Mouse (Mus musculus): Measurements from ENCODE around the gene Avpi1. TPM values are rescaled to one million over a fixed set of nuclear protein-coding genes. Genes with fewer than 3 reads are reported as not detected.

Gene Avpi1
- polyA plus RNA-seq, 1 experiment: 16.9 TPM

GRCm38 (mm10) chr19:42120451-42120850, 8.4 kb downstream of the Avpi1 start:
- TF ChIP-seq POLR2A (IDR thresholded peaks at IDR 0.05; ENCODE audit: borderline replicate concordance, low read depth, low read length): no peak
- no peak for TF ChIP-seq CTCF (IDR thresholded peaks at IDR 0.05; ENCODE audit: low read depth, low read length)

GRCm38 (mm10) chr19:42118596-42118995, 10.3 kb downstream of the Avpi1 start:
- Histone ChIP-seq H3K4me1 (ENCODE audit: control insufficient read depth, insufficient read depth, low read length) (no peaks in the 10 kb centered on the region), H3K4me3 (ENCODE audit: insufficient read depth, low read length) (no peak overlapping the region), H3K27ac (ENCODE audit: insufficient read depth, low read depth, low read length) (no peak overlapping the region)
- TF ChIP-seq POLR2A (IDR thresholded peaks at IDR 0.05; ENCODE audit: borderline replicate concordance, low read depth, low read length): no peak
- no peak for TF ChIP-seq CTCF (IDR thresholded peaks at IDR 0.05; ENCODE audit: low read depth, low read length)

More at GRCm38 (mm10) chr19:42120451-42120850, 8.4 kb downstream of the Avpi1 start:
- Histone ChIP-seq H3K4me3 (ENCODE audit: insufficient read depth, low read length) (no peak overlapping the region), H3K4me1 (ENCODE audit: control insufficient read depth, insufficient read depth, low read length) (no peaks in the 10 kb centered on the region), H3K27ac (ENCODE audit: insufficient read depth, low read depth, low read length) (no peak overlapping the region)

DNA sequence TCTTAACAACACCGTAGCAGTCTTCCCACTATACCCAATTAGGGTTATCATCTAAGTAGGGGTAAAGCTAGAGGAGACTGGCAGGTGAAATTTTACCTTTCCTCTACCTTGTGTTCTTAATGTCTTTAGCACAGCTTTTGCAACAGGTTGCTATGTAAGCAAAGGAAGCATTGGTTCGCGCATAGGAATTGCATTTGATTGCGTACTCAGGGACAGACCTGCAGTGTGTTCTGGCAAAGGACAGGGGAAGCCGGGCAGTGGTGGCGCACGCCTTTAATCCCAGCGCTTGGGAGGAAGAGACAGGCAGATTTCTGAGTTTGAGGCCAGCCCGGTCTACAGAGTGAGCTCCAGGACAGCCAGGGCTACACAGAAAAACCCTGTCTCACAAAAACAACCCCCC, 10.7 kb downstream of the Avpi1 start:
- TF ChIP-seq CTCF (IDR thresholded peaks at IDR 0.05; ENCODE audit: low read depth, low read length) (no peak), POLR2A (IDR thresholded peaks at IDR 0.05; ENCODE audit: borderline replicate concordance, low read depth, low read length) (no peak)
- Histone ChIP-seq H3K4me3 (ENCODE audit: insufficient read depth, low read length) (no peak overlapping the region), H3K27ac (ENCODE audit: insufficient read depth, low read depth, low read length) (no peak overlapping the region), H3K4me1 (ENCODE audit: control insufficient read depth, insufficient read depth, low read length) (no peaks in the 10 kb centered on the region)

DNA sequence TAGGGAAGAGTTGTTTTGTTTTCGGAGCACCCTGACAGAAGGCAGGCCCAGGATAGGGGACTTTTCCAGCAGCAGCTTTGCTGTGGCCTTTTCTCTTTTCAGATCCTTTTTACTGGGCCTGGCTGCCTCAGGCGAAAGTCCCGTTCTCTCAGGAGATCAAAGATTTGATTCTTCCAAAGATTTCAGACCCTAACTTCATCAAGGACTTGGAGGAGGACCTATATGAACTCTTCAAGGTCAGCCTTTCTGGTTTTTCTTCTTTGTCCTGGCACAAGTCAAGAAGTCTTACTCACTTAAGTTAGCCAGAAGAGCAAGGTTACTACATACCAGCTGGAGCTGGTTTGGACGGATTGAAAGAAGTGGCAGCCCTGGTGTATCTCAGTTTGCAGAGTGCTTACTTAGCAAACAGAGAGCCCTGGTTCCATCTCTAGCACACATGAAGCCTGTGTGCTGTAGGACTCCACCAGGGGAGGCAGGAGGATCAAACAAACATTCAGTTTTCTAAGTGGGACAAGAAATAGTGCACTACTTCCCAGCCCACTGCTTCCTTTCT, 13.0 kb downstream of the Avpi1 start:
- H3K4me3 ChIP-seq (ENCODE audit: insufficient read depth, low read length): no peak overlapping the region
- no peaks in the 10 kb centered on the region for H3K4me1 ChIP-seq (ENCODE audit: control insufficient read depth, insufficient read depth, low read length)
- H3K27ac ChIP-seq (ENCODE audit: insufficient read depth, low read depth, low read length): no peak overlapping the region
- TF ChIP-seq POLR2A (IDR thresholded peaks at IDR 0.05; ENCODE audit: borderline replicate concordance, low read depth, low read length): no peak
- TF ChIP-seq CTCF (IDR thresholded peaks at IDR 0.05; ENCODE audit: low read depth, low read length): no peak

DNA sequence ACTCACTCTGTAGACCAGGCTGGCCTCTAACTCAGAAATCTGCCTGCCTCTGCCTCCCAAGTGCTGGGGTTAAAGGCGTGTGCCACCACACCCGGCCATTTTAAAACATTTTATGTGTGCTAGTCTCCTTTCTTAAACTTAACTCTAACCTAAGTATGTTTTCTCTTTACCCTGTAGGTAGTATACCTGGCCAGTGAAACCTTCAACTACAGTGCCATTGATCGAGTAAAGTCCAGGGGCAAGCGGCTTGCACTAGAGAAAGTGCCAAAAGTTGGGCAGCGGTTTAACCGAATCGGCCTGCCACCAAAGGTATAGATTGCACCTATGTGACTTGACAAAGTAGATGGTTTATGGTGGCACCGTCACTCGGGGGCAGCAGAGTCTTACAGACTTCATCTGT, 24.2 kb downstream of the Avpi1 start:
- Histone ChIP-seq H3K4me1 (ENCODE audit: control insufficient read depth, insufficient read depth, low read length) (peaks cover 12% of the 10 kb centered on the region), H3K27ac (ENCODE audit: insufficient read depth, low read depth, low read length) (no peak overlapping the region), H3K4me3 (ENCODE audit: insufficient read depth, low read length) (no peak overlapping the region)
- TF ChIP-seq POLR2A (IDR thresholded peaks at IDR 0.05; ENCODE audit: borderline replicate concordance, low read depth, low read length): no peak
- no peak for TF ChIP-seq CTCF (IDR thresholded peaks at IDR 0.05; ENCODE audit: low read depth, low read length)

DNA sequence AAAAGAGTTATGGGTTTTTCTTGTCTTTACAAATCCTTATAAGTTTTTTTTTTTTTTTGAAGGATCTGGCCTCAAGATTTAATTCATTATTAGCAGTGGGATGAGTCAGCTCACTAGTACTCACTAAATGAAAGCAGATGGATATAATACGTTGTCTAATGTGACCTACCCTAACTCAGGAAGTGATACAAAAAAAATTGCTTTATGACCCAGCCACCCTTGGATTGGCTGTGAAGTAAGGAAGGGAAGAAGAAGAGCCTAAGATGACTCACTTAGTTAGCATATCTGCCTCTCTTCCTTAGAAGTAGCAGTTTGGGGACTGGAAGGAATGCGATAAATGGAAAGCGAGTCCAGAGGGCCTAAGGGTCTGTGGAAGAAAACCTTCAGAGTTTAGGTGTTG, 29.5 kb downstream of the Avpi1 start:
- Histone ChIP-seq H3K27ac (ENCODE audit: insufficient read depth, low read depth, low read length) (peak overlapping the region; percentile 55), H3K4me3 (ENCODE audit: insufficient read depth, low read length) (no peak overlapping the region), H3K4me1 (ENCODE audit: control insufficient read depth, insufficient read depth, low read length) (peaks cover 30% of the 10 kb centered on the region)
- TF ChIP-seq POLR2A (IDR thresholded peaks at IDR 0.05; ENCODE audit: borderline replicate concordance, low read depth, low read length): no peak
- no peak for TF ChIP-seq CTCF (IDR thresholded peaks at IDR 0.05; ENCODE audit: low read depth, low read length)

DNA sequence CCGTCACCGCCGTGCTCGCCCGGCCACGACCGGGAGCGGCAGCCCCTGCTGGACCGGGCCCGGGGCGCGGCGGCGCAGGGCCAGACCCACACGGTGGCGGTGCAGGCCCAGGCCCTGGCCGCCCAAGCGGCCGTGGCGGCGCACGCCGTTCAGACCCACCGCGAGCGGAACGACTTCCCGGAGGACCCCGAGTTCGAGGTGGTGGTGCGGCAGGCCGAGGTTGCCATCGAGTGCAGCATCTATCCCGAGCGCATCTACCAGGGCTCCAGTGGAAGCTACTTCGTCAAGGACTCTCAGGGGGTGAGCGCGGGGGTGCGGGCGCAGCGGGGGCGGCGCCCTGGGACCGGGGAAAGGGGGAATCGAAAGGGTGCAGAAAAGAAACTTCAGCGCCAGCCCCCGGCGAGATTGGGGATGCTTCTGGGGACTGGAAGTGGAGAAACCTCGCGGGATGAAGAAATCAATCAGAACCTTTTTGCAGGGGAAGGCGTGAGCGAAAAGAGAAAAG, 38.2 kb downstream of the Avpi1 start:
- Histone ChIP-seq H3K4me3 (ENCODE audit: insufficient read depth, low read length) (peak overlapping the region; percentile 87), H3K27ac (ENCODE audit: insufficient read depth, low read depth, low read length) (peak overlapping the region; percentile 90), H3K4me1 (ENCODE audit: control insufficient read depth, insufficient read depth, low read length) (peaks cover 27% of the 10 kb centered on the region)

GRCm38 (mm10) chr19:42089748-42090595, 38.9 kb downstream of the Avpi1 start, which contains the start of gene Pi4k2a:
Gene Pi4k2a (plus strand): TSS chr19:42090470.
- H3K4me3 ChIP-seq (ENCODE audit: insufficient read depth, low read length): peak within 1 kb of the TSS; percentile 87
- H3K27ac ChIP-seq (ENCODE audit: insufficient read depth, low read depth, low read length): peak within 1 kb of the TSS; percentile 92
- TF ChIP-seq CTCF (IDR thresholded peaks at IDR 0.05; ENCODE audit: low read depth, low read length): no peak
- TF ChIP-seq POLR2A (IDR thresholded peaks at IDR 0.05; ENCODE audit: borderline replicate concordance, low read depth, low read length): no peak
- H3K4me1 ChIP-seq (ENCODE audit: control insufficient read depth, insufficient read depth, low read length): peaks cover 27% of the 10 kb centered on the region

More for the DNA sequence above, 38.2 kb downstream of the Avpi1 start:
- TF ChIP-seq POLR2A (IDR thresholded peaks at IDR 0.05; ENCODE audit: borderline replicate concordance, low read depth, low read length): no peak
- TF ChIP-seq CTCF (IDR thresholded peaks at IDR 0.05; ENCODE audit: low read depth, low read length): no peak

GRCm38 (mm10) chr19:42089103-42089747, 39.6 kb downstream of the Avpi1 start:
- TF ChIP-seq CTCF (IDR thresholded peaks at IDR 0.05; ENCODE audit: low read depth, low read length) (no peak), POLR2A (IDR thresholded peaks at IDR 0.05; ENCODE audit: borderline replicate concordance, low read depth, low read length) (no peak)
- peaks cover 22% of the 10 kb centered on the region for H3K4me1 ChIP-seq (ENCODE audit: control insufficient read depth, insufficient read depth, low read length)
- H3K4me3 ChIP-seq (ENCODE audit: insufficient read depth, low read length): peak overlapping the region; percentile 45
- H3K27ac ChIP-seq (ENCODE audit: insufficient read depth, low read depth, low read length): peak overlapping the region; percentile 92

All from bone marrow macrophage, adult 2 months (primary cell).